Mouse (Mus musculus) brain, adult 2 months (tissue): ENCODE data around the gene Tubb2a.
A peak's percentile ranks its signal among the peaks of the same experiment; 100 is the strongest.

Experiments
- DNase-seq: peaks from one replicate; pipeline ENCODE4 v3.0.0; 2011; ENCODE audit warnings: low read depth, low spot score

The Tubb2a gene

DNA sequence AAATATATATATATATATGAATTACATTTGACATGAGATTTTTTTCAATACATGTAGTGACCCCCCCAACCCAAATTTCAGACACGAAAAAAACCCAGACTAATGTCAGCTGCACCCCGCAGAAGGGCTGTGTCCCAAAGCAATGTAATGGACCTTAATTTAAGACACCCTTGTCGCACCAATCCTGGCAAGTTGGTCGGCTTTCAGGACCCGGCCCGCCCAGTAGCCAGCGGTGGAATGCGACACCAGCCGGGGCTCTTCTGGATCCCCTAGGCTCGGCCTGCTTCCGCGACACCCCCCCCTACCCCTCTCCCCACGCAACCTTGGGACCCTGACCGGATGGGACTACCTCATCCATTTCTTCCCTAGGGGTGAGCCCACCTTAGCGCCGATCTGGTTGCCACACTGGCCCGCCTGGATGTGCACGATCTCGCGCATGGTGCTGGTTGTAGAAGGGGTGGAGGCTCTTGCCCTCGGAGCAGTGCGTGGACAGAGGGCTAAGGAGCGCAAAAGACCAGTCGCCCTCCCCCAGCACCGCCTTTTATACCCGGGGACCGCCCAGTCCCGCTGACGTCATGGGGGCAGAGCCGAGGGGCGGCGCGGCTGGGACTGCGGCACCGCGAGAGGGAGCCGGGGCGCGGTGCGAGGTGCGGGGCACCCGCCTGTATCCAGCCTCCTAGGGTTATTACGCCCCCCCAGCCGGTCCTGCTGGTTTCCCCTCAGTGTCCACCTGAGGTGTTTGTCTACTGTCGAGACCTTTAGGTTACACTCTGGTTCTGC lies at the start of gene Tubb2a:
Tubb2a (minus strand) TSS at position 516 of the 780 bp plus-strand sequence.
- DNase-seq = peak; percentile 95

DNA sequence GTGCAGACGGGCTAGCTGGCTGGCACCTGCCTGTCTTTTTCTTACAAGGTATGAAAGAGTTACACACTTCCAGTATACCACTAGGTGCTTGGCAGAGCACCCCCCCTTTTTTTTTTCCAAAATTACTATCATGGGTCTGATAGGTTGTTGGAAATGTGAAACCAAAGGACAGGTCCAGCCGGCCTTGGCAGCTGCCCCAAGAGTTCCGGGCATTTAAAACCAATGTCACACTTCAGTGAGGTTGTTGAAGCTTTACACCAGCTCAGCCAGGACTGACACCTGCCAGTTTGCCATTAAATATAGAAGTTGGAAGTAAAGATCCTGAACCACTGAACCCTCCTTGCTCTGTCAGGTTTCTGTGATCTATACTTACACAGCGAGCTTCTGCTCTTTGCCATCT lies 47.9 kb upstream of the Tubb2a start:
- no peak for DNase-seq

DNA sequence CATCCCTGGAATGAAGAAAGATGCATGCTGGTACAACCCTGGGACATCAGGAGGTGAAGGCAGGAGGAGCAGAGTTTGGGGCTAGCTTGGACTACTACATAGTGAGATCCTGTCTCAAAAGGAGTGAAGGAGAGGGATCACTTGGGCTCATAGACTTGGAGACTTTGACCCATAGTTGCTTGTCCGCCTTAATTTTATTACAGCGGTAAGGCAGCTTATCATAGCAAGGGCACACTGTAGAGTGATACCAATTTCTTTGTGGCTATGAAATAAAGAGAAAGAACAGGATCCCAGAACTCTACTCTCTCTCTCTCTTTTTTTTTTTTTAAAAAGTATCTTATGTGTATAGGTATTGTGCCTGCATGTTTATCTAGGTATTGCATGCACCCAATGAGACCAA lies 42.7 kb upstream of the Tubb2a start:
- no peak for DNase-seq

DNA sequence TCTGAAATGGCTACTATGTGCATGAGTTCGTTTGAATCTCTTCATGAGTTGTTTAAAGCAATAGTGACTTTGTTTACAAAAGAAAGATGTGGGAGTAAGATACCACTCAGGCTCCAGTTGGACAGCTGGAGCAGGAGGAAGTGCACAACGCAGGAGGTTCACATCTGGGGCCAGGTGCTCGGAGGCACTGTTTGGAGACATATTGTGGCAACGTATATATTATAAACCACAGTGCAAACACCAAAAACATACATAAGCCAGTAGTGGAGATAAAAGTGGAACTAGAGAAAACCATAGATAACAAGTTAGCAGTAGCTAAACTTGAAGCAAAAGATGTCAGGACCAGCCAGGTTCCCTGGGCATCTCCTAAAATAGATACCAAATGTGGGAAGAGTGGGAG lies 41.6 kb upstream of the Tubb2a start:
- no peak for DNase-seq

DNA sequence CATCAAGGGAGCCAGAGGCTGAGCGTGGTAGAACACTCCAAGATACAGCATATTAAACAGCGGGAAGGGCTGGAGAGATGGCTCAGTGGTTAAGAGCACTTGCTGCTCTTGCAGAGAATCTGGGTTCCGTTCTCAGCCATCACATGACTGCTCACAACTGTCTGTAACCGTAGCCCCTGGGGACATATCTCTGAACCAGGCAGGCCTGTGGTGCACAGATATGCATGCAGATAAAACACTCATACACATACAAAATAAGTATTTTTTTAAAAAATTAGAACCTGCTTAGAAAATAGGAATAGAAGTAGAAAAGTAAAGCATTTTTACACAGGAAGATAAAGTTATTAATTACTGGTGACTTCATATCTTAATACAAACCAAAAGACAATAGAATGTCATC lies 41.0 kb upstream of the Tubb2a start:
- no peak for DNase-seq

DNA sequence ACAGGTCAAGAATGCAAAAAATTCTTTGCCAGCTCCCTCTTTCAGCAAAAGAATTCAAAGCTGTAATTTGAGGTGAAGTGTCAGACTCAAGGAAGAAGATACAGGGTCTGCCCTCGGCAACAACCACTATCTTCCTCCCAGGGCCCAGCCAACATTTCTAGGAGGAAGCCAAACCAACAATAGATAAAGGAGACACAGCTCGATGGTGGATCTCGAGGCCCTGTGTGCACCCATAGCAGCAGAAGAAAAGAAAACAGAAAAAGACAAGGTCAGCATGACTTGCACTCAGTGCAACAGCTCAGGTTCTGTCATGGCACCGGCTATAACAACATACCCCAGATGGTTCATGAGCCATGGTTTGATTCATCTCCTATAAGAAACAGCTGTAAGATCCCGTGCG lies 38.7 kb upstream of the Tubb2a start:
- DNase-seq = no peak

DNA sequence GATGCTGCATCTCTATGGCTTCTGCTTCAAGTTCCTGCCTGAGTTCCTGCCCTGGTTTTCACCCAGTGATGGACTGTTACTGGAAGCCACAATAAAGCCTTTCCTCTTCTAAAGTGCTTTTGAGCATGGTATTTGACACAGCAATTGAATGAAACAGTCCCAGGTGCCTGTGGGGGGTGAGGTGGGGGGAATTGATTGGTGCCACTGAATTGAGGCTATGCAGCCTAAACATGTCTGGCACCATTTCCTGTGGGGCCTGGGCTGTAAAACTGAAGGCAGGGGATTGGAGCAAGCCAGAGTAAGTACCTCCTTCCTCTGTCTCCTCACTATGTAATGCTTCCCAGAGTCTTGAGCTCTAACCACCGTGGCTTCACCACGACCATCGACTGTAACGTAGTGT lies 36.8 kb upstream of the Tubb2a start:
- DNase-seq = no peak

DNA sequence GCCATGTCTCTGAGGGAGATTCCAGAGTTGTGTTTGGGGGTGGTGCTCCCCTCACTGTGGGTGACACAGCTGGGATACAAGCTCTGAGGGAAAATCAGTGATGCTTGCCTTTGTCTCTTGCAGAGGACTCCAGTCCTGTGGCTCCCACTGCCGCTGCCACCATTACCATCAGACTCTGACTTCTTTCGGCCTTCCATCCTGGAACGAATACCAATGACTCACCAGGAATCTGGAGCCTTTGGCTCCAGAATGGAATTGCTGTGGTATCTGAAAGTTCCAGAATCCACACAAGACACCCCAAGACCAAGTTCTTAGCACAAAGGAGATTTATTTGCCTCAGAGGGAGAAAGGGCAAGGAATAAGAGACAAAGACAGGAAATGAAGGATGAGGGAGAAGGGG lies 35.3 kb upstream of the Tubb2a start:
- DNase-seq = no peak

DNA sequence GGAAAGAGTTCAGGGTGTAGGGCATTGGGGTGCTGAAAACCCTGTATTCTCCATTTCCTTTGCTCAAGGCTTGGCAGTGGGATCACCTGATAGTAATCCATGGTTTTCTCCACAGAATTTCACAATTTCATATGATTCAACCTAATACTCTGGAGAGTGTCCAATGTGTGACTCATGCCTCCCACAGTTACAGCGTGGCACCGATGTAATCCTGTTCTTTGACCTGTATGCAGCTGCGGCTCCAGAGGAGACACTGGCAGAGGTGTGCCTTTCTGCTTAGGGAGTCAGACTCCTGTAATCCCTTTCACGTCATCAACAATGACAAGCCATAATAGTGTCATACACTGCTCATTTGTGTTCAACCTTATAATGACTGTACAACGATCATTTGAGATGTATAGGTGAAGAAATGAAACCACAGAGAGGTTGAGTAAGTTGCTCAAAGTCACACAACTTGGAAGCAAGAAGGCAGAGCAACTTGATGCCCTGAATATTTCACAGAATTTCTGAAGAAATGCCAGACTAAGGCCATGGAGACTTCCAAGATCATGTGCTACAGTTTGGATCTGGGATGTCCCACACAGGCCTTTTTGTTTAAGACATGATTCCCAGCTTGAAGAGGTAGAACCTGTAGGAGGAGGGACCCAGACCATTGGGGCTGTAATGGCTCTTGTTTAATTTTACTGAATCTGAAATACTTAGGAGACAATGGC lies 34.7 kb upstream of the Tubb2a start:
- DNase-seq = peak; percentile 64

DNA sequence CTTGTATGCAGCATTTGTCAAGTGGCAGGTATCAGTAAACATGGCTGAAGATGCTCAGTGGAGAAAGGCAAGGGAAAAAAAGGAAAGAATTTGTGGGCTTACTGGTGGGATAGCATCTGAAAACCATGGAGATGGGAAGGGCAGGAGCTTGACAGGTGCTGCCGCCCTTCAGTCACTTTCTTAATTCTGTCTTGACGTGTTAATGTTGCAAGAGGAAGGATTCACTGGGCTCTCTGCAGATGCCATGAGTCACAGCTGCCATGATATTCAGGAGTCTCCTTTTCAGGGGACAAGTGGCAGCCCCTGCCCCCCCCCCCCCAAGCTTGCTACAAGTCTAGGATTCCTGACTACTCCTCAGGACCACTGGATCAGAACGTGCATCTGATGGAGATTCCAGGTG lies 34.1 kb upstream of the Tubb2a start:
- DNase-seq = no peak

DNA sequence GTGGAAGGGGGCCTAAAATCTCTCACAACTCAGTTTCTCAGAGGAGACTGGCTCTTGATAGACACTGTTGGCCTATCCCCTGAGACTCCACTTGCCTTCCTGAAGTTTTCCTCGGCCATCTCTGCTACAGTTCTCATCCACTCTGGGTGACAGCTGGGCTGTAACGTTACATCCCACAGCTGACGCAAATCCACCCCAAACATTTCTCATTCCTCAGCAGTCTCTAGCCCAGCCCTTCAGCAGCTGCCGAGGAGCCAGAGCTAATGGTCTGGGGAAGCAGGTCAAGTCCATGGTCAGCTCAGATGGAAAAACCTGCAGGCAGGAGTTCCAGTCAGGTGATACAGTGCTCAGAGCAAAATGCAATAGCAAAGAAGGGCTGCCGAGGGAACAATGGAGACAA lies 33.2 kb upstream of the Tubb2a start:
- no peak for DNase-seq

DNA sequence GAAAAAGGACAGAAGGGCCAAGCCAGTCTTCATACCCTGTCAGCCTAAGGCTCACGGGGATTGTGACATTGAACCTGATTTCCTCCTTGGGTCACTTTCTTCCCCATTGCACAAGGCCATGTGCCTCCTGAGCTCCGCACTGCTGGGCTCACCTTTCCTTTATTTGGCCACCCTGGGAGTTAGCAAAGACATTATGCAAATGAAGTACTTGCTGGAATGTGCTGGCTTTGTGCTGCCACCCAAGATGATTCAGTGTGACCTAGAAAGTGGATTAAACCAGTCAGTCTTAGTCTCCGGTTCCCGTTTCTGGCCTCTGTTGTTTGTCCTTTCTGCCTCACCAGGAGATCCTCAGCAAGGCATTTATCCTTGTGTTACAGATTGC lies 31.9 kb upstream of the Tubb2a start:
- no peak for DNase-seq

DNA sequence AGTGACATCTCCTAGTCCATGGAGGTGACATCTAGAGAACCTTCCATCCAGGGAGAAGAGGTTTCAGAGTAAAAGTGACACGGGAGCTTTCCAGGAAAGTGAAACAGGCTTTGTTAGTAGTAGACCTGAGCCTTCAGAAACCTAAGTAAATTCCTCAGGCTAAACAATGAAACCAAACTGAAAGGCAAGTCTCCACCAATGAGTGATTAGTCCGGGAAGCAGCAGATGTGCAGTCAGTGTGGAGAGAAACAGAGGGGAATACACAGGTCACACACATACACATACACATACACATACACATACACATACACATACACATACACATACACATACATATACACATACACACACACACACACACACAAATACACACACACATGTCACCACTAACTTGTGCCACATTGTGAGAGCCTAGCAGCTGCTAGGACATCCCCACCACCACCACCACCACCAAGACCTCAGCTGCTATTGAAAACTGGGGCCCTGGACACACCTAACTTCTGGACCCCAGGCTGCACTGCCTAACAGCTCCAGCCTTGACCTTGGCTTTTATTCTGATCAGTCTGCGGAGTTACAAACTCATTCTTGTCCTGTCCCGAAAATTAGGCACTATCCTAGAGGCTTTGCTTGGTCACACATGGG lies 31.3 kb upstream of the Tubb2a start:
- no peak for DNase-seq

DNA sequence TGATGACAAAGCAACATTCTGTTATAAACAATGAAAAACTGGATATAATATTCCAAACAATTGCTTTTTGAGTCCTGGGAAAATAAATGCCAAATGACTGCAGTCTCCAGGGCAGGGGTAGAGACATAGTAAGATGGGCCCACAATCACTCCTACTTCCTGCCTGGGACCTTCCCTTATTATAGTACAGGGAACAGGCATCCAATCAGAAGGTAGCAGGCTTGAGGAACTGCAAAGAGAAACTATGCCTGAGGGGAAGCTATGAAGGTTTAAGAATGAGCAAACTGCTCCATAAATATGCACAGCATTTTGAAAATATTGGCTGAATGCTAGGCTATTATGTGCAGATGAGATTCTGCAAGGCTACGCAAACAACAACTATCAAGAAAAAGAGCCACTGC lies 29.2 kb upstream of the Tubb2a start:
- DNase-seq = no peak

DNA sequence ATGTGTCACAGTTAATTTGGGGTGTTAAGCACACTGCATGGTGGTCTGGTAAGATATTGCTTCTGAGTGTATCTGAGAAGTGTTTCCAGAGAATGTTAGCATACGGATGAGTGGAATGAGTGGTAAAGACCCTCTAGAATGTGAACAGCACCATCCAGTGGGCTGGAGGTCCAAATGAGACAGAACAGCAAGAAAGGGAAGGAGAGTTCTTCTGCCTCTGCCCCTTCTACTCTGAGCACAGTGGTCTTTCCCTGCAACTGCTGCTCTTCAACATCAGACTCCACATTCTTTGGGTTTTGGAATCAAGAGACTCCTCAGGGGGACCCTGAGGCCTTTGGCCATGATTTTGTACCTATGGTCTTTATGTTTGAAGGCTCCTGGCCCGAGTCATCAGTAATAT lies 28.4 kb upstream of the Tubb2a start:
- no peak for DNase-seq

DNA sequence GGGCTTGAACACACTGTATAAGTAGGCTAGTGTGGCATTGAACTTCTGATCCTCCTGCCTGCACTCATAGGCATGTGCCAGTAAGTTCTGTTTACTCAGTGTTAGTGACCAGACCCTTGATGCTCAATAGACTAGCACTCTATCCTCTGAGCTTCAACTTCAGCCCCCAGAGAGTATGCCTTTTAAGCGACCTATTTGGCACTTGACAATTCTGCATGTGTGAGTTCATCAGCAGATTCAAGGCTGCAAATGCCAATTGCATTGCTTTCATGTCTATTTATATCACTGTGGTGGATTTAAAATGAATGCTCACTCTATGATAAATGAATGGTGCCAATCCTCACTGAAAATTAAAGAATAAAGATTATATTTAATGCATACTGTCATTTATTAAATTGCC lies 27.6 kb upstream of the Tubb2a start:
- DNase-seq = no peak

DNA sequence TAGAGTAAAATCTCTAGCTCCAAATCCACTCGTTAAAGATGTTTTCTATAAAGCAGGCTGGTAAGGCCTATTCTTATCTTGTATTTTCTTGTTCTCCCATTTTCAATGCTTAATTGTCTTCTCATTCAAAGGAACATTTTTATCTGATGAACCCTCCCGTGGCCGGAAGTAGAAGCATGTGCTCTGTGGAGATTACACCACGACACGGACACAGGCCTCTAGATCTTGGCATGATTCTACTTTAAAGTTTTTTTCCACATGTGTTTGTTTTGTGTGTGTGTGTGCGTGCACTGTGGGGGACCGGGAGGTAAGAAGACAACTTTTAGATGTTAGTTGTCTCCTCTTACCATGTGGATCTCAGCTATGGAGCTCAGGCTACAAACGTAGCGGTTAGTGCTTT lies 24.1 kb upstream of the Tubb2a start:
- no peak for DNase-seq

DNA sequence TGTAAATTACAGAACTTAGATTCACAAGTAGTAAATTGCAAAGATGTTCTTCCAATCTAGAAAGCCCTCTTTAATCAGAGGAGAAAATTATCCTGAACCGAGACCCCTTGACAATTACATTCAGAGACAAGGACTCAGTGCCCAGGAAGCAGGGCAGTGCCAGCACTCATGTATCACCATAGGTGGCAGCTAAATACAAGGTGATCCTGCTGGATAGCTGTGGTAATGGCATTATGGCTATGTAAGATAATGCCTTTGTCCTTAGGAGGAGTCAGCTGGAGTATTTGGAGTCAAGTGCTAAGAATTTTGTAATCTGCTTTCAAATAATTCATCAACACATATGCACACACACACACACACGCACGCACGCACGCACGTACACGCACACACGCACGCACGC lies 23.4 kb upstream of the Tubb2a start:
- DNase-seq = no peak

DNA sequence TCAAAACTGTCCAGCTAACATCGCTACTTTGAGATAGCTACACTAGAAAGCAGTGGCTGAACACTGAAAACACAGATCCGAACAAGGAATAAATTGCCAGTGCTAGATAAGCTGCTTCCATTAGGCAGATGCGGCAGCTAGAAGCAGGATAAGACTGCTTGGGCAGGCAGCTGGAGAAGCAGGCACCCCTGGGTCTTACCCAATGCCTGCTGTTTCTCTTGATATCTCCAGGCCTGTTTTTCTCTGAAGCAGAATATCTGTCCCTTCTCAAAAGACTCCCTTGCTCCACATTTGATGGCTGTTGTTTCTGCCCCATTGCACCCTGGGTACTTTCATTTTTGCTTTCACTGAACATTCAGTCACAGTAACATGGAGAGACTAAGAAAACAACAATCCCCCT lies 22.9 kb upstream of the Tubb2a start:
- no peak for DNase-seq

DNA sequence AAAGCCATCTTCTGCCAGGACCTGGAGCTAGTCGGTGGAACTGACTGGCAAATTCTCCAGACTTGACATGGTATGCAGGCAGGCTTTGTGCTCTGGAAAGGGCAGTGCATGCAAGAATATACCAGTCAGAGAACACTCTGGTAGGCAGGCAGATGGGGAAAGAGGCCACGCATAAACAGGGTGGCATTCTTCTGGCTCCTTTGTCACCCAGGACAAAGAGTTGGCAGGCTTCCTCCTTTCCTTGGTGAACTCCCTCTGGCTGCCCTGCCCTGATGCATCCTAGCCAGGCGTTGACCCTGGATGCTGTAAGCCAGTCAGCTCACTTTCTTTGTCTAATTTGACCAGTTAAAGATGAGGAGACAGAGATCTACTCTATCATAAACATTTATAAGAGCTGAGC lies 19.3 kb upstream of the Tubb2a start:
- DNase-seq = no peak

DNA sequence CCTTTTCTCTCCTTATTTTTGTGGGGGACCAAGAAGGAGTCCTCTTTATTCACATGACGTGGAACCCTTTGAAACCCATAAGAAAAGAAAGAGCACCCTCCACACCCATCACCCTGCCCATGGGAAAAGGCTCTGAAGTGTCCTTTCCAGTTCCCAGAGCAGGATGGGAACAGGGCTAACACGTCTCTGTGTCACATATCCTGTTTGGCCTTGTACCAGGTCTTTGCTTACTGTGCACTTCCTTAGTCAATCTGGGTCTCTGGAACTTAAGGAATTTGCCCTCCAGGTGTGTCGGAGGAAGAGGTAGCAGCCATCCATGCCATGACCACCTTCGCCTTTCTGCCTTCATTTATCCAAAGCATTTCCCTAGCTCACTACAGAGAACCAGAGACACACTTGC lies 18.6 kb upstream of the Tubb2a start:
- DNase-seq = no peak

DNA sequence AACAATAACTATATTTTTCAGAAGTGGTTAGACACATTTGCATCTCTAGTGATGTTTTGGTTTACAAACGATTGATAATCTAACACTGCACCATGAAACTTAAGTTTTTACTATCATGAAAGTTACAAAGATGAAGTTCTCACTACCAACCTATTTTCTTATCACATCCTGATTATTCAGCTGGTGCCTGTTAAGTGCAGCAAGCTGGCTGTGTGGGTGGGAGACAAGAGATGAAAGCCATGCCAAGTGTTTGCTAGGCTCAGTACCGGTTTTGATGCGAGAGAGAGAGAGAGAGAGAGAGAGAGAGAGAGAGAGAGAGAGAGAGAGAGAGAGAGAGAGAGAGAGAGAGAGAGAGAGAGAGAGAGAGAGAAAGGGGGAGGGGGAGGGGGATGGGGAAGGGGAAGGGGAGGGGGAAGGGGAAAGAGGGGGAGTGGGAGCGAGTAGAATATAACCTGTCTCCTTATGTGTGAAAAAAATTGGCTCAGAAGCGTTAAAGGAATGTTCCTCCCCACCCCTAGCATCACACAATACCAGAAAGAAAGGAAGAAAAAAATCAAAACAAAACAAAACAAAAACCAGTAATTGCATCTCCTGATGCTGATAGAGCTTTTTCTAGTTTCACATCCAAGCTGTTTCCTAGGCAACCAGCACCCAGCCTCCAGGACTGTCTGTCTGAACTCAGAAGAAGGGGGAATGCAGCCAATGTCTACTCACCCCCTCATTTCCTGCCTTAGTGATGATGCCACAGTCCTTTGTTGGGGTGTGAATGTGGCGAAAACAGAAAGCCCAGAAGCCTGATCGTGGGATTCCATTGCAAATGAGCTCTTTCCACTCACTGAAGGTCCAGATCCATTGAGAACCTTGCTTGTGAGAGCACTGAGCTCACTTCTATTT lies 18.0 kb upstream of the Tubb2a start:
- DNase-seq = peak; percentile 97
